Mouse (Mus musculus): ENCODE data around the gene Lpp. TPM values are rescaled to one million over a fixed set of nuclear protein-coding genes. Genes with fewer than 3 reads are reported as not detected.

Lpp gene
- polyA plus RNA-seq, 1 experiment from 2014 or later: 13.3 TPM

DNA sequence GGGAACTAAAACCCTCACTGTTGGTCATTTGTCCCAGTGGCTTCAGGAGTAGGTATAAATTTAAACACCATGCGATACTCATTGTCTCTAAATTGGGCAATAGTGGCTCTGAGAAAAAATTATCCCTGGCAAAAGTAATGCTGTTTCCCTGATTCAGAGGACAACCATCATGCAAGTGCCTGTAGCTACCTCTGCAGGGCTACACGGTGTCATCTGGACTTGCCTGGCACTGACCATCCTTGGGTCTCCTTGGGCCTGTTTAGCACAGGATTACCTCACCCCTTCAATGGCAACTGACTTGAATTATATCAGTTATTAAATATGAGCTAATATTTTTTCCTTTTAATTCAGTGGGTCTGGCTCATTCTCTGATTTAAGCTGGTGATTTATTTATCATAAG lies 70.5 kb downstream of the Lpp start:
- Histone ChIP-seq H3K36me3 (no peaks in the 10 kb centered on the region), H3K4me3 (no peak overlapping the region), H3K27me3 (no peaks in the 10 kb centered on the region), H3K27ac (replicated peaks) (no peak overlapping the region), H3K9ac (no peak overlapping the region), H3K4me2 (no peak overlapping the region), H3K9me3 (no peaks in the 10 kb centered on the region), H3K4me1 (replicated peaks) (0 out of 2 replicates have a peak, but pooled peaks cover 9% of the 10 kb centered on the region)
- 87% methylated on average over 2 of the region's 2 CpGs for WGBS
- no peak for ATAC-seq (ENCODE audit: low read depth)

- Histone ChIP-seq H3K36me3 (no peaks in the 10 kb centered on the region), H3K4me2 (no peak overlapping the region), H3K4me1 (replicated peaks) (peaks cover 9% of the 10 kb centered on the region; the same call in 1 of the 2 replicates), H3K4me3 (no peak overlapping the region), H3K9me3 (no peaks in the 10 kb centered on the region), H3K9ac (no peak overlapping the region), H3K27me3 (no peaks in the 10 kb centered on the region), H3K27ac (replicated peaks) (no peak overlapping the region)
- WGBS: 71% methylated on average over 5 of the region's 5 CpGs
- no peak for ATAC-seq (ENCODE audit: low read depth)
Measured at GRCm38 (mm10) chr16:24464436-24464835, 71.1 kb downstream of the Lpp start.

DNA sequence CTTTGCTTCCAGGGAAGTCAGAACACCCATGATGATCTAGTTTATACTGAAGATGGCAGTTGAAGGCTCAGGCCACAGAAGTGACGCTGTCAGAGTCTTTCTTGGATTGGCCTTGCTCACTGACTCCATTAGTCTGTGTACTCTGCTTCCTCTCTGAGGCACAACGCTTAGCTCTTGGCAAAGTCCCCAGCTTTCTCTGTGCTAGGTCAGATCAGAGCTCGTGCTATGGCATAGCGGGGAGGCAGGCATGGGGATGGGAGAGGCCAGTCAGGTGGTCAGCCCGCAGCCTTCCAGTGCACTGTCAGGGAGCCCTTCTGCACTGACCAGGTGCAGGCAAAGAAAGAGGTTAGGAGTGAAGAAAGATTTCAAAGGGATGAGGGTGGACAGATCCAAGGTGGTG lies 72.3 kb downstream of the Lpp start:
- Histone ChIP-seq H3K27ac (replicated peaks) (no peak overlapping the region), H3K4me2 (no peak overlapping the region), H3K9ac (no peak overlapping the region), H3K9me3 (no peaks in the 10 kb centered on the region), H3K36me3 (no peaks in the 10 kb centered on the region), H3K4me1 (replicated peaks) (peaks cover 9% of the 10 kb centered on the region; the same call in 1 of the 2 replicates), H3K27me3 (no peaks in the 10 kb centered on the region), H3K4me3 (no peak overlapping the region)
- WGBS: 90% methylated on average over 5 of the region's 5 CpGs
- ATAC-seq (ENCODE audit: low read depth): no peak

- Histone ChIP-seq H3K27me3 (no peaks in the 10 kb centered on the region), H3K4me2 (no peak overlapping the region), H3K4me3 (no peak overlapping the region), H3K27ac (replicated peaks) (no peak overlapping the region), H3K4me1 (replicated peaks) (no peaks in the 10 kb centered on the region; the same call in 1 of the 2 replicates), H3K9me3 (no peaks in the 10 kb centered on the region), H3K36me3 (no peaks in the 10 kb centered on the region), H3K9ac (no peak overlapping the region)
- no peak for ATAC-seq (ENCODE audit: low read depth)
- WGBS: 88% methylated on average over 17 of the region's 17 CpGs
Measured at GRCm38 (mm10) chr16:24467544-24468290, 74.4 kb downstream of the Lpp start.

- H3K4me3 ChIP-seq: no peak overlapping the region
- H3K9me3 ChIP-seq: no peaks in the 10 kb centered on the region
- H3K4me2 ChIP-seq: no peak overlapping the region
- no peaks in the 10 kb centered on the region for H3K27me3 ChIP-seq
- no peak overlapping the region for H3K9ac ChIP-seq
- no peak for ATAC-seq (ENCODE audit: low read depth)
- no peaks in the 10 kb centered on the region for H3K36me3 ChIP-seq
- no peaks in the 10 kb centered on the region; the same call in 1 of the 2 replicates for H3K4me1 ChIP-seq (replicated peaks)
- WGBS: 58% methylated on average over 3 of the region's 3 CpGs
- H3K27ac ChIP-seq (replicated peaks): no peak overlapping the region
Measured at GRCm38 (mm10) chr16:24469313-24469712, 76.0 kb downstream of the Lpp start.

DNA sequence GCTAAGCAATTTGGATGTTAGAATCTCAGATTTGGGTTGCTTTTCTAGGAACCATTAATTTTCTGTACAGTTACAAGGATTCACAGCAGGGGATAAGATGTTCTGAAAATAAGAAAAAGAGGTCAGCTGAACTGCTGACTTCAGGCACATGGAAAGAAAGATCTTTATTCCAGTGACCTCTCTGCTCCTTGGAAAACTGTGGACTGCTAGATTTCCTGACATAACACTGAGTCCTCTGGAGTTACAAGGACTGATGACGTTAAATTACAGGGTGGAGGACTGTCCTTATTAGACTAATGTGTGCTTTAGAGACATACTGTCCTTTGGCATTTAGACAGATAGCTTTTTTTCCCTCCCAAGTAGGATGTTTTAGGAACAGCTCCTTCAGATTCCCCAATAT lies 77.3 kb downstream of the Lpp start:
- no peak overlapping the region for H3K9ac ChIP-seq
- H3K36me3 ChIP-seq: no peaks in the 10 kb centered on the region
- no peak overlapping the region for H3K27ac ChIP-seq (replicated peaks)
- H3K4me1 ChIP-seq (replicated peaks): peaks cover 6% of the 10 kb centered on the region; the same call in 1 of the 2 replicates
- H3K4me2 ChIP-seq: no peak overlapping the region
- no peaks in the 10 kb centered on the region for H3K9me3 ChIP-seq
- ATAC-seq (ENCODE audit: low read depth): no peak
- H3K27me3 ChIP-seq: no peaks in the 10 kb centered on the region
- 76% methylated on average over 1 of the region's 1 CpGs for WGBS
- no peak overlapping the region for H3K4me3 ChIP-seq

DNA sequence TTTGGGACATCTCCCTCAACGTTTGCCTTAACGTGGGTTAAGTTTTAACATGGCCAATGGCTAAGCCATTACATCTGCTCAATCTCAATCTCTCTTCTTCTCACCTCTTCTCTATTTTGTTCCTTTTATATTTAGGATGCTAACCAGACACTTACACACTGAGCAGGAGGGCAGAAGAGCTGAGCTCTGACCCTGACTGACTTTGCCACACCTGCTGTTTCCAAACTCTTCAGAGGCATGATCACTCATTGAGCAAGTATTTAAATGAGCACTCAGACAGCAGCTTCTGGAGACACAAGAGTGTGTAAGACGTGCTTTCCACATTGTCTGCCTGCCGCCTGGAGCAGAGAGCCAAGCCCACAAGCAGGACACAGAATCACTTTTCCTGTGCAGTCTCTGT lies 77.7 kb downstream of the Lpp start:
- Histone ChIP-seq H3K4me1 (replicated peaks) (peaks cover 10% of the 10 kb centered on the region; the same call in 1 of the 2 replicates), H3K9me3 (no peaks in the 10 kb centered on the region), H3K27ac (replicated peaks) (no peak overlapping the region), H3K36me3 (no peaks in the 10 kb centered on the region), H3K4me3 (no peak overlapping the region), H3K27me3 (no peaks in the 10 kb centered on the region), H3K4me2 (no peak overlapping the region), H3K9ac (no peak overlapping the region)
- 79% methylated on average over 4 of the region's 4 CpGs for WGBS
- no peak for ATAC-seq (ENCODE audit: low read depth)

DNA sequence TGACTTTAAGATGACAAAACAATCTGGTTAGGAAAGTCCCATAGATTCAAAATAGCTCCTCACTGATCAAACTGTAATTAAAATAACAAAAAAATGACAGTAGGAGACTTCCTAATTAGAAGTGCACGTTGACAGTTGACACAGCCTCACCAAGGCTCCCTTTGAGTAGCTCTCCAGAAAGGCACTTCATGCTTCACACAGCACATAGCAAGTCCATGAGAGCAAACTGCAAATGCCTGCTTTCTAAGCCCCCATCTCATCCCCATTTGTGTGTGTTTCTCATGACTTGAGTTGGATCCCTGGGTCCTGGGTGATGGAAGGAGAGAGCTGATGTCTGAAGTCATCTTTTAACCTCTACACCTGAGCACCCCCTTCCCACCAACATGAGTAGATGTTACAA lies 78.5 kb downstream of the Lpp start:
- Histone ChIP-seq H3K4me2 (no peak overlapping the region), H3K36me3 (no peaks in the 10 kb centered on the region), H3K4me1 (replicated peaks) (peaks cover 12% of the 10 kb centered on the region), H3K27me3 (no peaks in the 10 kb centered on the region), H3K27ac (replicated peaks) (no peak overlapping the region), H3K9ac (no peak overlapping the region), H3K9me3 (no peaks in the 10 kb centered on the region), H3K4me3 (no peak overlapping the region)
- ATAC-seq (ENCODE audit: low read depth): no peak
- 71% methylated on average over 1 of the region's 1 CpGs for whole genome bisulfite sequencing

- no peak overlapping the region for H3K4me3 ChIP-seq
- H3K27me3 ChIP-seq: no peaks in the 10 kb centered on the region
- H3K4me1 ChIP-seq (replicated peaks): peaks cover 20% of the 10 kb centered on the region
- H3K36me3 ChIP-seq: no peaks in the 10 kb centered on the region
- ATAC-seq (ENCODE audit: low read depth): no peak
- H3K4me2 ChIP-seq: no peak overlapping the region
- no peak overlapping the region for H3K27ac ChIP-seq (replicated peaks)
- H3K9me3 ChIP-seq: no peaks in the 10 kb centered on the region
- no peak overlapping the region for H3K9ac ChIP-seq
- WGBS: 89% methylated on average over 3 of the region's 3 CpGs
Measured at GRCm38 (mm10) chr16:24473966-24474365, 80.7 kb downstream of the Lpp start.

- Histone ChIP-seq H3K4me2 (no peak overlapping the region), H3K27ac (replicated peaks) (no peak overlapping the region), H3K4me3 (no peak overlapping the region), H3K9ac (no peak overlapping the region), H3K27me3 (no peaks in the 10 kb centered on the region), H3K36me3 (no peaks in the 10 kb centered on the region), H3K9me3 (no peaks in the 10 kb centered on the region), H3K4me1 (replicated peaks) (peaks cover 20% of the 10 kb centered on the region)
- ATAC-seq (ENCODE audit: low read depth): no peak
- 75% methylated on average over 6 of the region's 6 CpGs for WGBS
Measured at GRCm38 (mm10) chr16:24474781-24475180, 81.5 kb downstream of the Lpp start.

- Histone ChIP-seq H3K27ac (replicated peaks) (no peak overlapping the region), H3K4me3 (no peak overlapping the region), H3K27me3 (no peaks in the 10 kb centered on the region), H3K9me3 (no peaks in the 10 kb centered on the region), H3K4me2 (no peak overlapping the region), H3K9ac (no peak overlapping the region), H3K36me3 (no peaks in the 10 kb centered on the region), H3K4me1 (replicated peaks) (peaks cover 20% of the 10 kb centered on the region)
- ATAC-seq (ENCODE audit: low read depth): no peak
- 73% methylated on average over 8 of the region's 8 CpGs for WGBS
Measured at GRCm38 (mm10) chr16:24475305-24475947, 82.1 kb downstream of the Lpp start.

DNA sequence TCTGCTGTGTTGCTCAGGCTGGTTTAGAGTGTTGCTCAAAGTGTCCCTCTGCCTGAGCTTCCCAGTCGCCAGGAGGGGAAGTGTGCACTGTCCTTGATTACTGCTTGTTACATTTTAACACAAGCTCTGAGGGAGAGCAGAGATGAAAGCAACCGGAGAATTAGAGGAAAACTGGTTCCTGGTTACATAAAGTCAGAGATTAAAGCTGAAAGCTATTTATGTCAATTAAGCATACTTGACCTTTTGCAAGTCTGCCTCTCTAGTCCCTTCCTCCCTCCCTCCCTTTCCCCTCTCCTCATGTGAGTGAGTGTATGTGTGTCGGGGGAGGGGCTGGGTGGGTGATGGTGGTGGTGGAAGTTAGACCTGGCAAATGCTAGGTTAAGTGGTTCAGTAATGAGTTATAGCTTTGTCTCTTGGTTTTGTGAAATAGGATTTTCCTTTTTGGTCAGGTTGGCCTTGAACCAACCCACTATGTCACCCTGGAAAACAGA lies 83.6 kb downstream of the Lpp start:
- H3K27me3 ChIP-seq: no peaks in the 10 kb centered on the region
- H3K4me3 ChIP-seq: no peak overlapping the region
- no peaks in the 10 kb centered on the region for H3K36me3 ChIP-seq
- no peak overlapping the region for H3K9ac ChIP-seq
- no peak for ATAC-seq (ENCODE audit: low read depth)
- no peaks in the 10 kb centered on the region for H3K9me3 ChIP-seq
- no peak overlapping the region for H3K27ac ChIP-seq (replicated peaks)
- WGBS: 41% methylated on average over 3 of the region's 3 CpGs
- peaks cover 20% of the 10 kb centered on the region for H3K4me1 ChIP-seq (replicated peaks)
- no peak overlapping the region for H3K4me2 ChIP-seq

Measured in neural tube, embryonic 13.5 days (tissue).